Mouse (Mus musculus) right cerebral cortex, postnatal 25 days (tissue): ENCODE measurements at regions not wholly inside any gene's neighbourhood (a gene's known extent, or its start where the extent isn't known, plus 50 kb on each side); places are given as distances from the start of the nearest gene placed in this dataset.

Experiments used
- DNase-seq: peaks from one replicate; pipeline ENCODE4 v3.0.0; 2022

GRCm38 (mm10) chr1:191486766-191487165, 83.7 kb upstream of the Ppp2r5a start:
- no peak for DNase-seq

GRCm38 (mm10) chr1:191484726-191485425, 81.8 kb upstream of the Ppp2r5a start:
- DNase-seq = peak; percentile 50

DNA sequence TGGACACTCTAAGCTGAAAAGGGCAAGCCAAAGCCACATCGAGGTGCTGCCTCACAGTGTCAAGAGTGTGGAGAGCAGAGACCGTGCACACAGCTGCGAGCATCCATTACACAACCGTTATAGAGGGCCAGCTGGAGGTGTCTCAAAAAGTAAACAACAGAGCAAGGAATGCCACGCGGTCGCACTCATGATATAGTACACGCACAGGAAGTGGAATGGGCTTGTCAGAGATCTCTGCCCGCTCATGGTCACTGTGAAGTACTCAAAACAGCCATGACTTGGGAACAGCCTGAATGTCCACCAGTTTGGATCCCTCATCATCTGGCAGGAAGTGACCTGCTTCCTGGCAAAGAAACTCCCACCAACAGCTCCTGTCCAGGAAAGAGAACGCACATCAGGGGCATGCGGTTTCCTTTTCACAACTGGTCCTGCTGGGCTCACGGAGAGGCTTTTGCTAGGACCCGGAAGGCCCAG, 76.9 kb upstream of the Ppp2r5a start:
- DNase-seq = no peak

GRCm38 (mm10) chr1:191472551-191472950, 69.5 kb upstream of the Ppp2r5a start:
- DNase-seq = no peak

DNA sequence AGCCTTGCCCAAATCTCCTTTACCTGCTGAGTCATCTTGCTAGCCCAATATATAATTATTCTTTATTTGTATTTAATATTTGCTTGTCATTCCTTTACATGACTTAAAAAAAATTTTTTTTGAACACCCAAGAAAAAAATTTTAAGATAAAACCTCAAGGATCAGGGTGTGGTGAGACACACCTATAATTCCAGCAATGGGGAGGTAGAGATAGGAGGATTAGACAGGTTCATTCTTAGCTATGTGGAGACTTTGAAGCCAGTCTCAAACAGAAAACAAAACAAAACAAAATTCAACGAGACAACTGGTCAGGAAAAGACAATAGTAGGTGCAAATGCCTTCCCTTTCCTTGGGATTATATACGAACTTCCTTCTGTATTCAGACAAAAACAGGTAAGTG, 68.4 kb upstream of the Ppp2r5a start:
- no peak for DNase-seq

DNA sequence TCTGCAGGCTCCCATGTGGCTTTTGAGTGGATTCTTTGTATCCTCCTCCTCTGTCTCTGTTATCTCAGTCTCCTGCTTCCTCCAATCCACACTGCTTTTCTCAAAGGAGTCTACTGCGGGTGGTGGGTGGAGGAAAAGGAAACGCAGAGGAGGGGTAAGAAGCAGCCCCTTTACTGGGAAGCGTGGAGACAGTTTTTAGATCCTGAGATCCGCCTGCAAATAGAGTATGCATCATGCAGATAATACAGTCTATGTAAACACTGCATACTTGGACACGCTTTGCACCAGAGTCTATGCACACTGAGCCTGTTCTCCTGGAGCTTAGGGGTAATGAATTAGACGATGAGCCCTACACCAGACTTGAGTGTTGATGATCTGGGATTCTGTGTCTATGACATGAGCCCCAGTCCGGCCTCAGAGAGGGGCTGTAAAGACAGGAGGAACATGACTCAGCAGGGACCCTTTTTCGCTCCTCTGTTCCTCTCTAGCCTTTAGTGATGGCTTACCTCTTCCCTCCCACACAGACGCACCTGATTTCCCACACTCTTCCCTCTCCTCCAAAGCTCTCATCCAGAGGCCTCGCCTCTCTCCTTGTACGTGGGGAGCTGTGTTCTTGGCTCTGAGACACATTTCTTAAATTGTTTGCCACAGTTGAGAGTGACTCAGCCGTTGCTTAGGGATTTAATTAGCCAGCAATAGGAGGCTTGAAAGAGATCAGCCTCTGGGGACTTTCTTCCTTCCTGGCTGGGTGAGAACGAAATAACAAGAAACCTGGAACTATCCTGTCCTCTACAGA, 67.3 kb upstream of the Ppp2r5a start:
- peak; percentile 69 for DNase-seq

DNA sequence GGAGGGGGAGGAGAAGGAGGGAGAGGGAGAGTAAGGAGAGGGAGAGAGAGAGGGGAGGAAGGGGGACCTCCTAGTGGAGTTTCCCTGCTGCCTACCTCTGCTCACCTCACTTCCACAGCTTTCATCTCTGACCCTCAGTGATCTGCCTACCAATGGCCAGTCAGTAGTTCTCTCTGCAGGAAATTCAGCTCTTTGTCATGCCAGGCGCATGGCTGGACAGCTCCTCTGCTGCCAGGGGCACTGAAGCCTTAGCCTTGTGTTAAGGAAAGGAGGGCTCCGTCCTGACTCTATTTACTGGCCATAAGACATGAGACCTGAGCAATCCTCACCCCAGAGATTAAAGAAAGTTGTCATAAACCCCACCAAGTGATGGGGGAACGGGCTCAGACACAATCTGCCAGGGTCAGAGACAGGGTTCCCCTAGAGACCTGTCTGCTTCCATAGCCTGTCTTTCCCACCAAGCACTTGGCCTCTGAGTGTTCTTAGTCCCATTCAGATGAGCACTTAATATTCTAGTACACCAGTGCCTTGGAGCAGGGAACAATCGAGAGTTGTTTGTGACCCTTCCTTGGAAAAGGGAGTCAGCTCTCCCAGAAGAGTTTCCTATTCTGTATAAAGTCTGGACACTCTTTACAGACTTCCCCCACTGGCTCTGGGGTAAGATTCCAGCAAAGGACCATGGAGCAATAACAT, 65.9 kb upstream of the Ppp2r5a start:
- no peak for DNase-seq

DNA sequence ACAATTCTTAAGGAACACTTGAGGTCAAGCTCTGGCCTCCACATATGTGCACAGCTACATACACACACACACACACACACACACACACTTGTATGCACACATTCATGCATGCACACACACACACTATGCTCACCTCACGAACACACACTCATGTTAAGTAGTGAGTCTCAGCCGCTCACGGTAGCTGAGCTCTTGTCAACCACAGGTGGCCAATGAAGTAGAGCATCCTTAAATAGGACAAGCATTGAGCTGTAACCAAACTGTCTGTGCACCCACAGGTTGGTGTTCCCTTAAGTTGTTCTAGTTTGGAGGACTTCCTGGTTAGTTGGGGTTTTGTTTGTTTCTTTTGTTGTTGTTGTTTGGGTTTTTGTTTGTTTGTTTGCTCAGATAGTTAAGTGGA, 63.2 kb upstream of the Ppp2r5a start:
- DNase-seq = no peak

- no peak for DNase-seq
These were observed 62.7 kb upstream of the Ppp2r5a start for GRCm38 (mm10) chr1:191465723-191466122.

DNA sequence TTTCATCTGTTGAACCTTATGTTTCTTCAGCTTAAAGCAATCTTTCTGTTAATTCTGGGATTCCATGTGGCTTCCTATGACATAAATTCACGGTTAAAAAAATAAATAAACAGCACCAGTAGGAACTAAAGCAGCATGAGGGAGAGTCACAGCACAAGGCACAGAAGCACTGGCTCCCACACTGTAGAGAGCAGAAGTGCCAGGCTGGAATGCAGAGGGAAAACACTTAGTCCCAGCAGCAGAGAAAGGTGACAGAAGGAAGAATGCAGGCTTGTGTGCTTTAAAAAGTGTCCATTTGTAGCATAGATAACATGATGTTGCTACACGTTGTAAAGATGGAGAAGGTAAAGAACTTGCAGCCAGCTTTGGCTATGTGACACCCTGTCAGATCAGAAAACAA, 62.1 kb upstream of the Ppp2r5a start:
- DNase-seq = no peak

- DNase-seq = no peak
These were observed 58.9 kb upstream of the Ppp2r5a start for GRCm38 (mm10) chr1:191461811-191462491.

- no peak for DNase-seq
These were observed 56.0 kb upstream of the Ppp2r5a start for GRCm38 (mm10) chr1:191459066-191459465.

- no peak for DNase-seq
These were observed 55.2 kb upstream of the Ppp2r5a start for GRCm38 (mm10) chr1:191458292-191458691.

GRCm38 (mm10) chr1:191457103-191457502, 54.0 kb upstream of the Ppp2r5a start:
- no peak for DNase-seq

GRCm38 (mm10) chr1:191454604-191455003, 51.5 kb upstream of the Ppp2r5a start:
- DNase-seq = no peak

- DNase-seq = no peak
These were observed 50.5 kb upstream of the Ppp2r5a start for GRCm38 (mm10) chr1:191453589-191453988.
